Comparison of ENCODE assay signal across 26 mouse cellular contexts in the genomic region with DNA sequence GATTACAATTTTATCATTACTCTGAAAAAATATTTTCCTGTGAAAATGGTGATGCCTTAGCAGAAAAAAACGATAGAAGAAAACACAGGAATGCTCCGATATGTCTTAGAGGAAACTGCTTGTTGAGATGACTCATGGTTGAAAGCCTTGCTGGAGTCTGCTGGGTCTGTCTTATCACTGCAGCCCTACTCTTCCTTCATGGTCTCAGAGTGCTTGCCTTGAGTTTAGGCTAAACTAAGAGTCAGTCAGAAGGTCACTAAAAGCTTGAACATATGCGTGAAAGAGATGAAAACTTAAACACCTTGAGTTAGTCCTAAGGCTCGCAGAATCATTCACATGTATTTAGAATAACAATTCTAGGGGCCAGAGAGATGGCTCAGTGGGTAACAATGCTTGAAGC.
"Had no signal": no experiment of that assay in that cellular context is flagged by ENCODE, and none has a peak within 500 bp of the region (broad histone marks: within the 10 kb centered on the region; RNA-seq: fewer than 3 reads in every experiment).

No protein-coding gene starts in this region.

- H3K9ac ChIP-seq: heart, embryonic 13.5 days; heart, embryonic 15.5 days; hindbrain, embryonic 13.5 days; hindbrain, embryonic 15.5 days; kidney, embryonic 15.5 days; limb, embryonic 13.5 days; limb, embryonic 15.5 days; liver, embryonic 12.5 days had no signal

- H3K27me3 ChIP-seq: heart, embryonic 13.5 days; heart, embryonic 15.5 days; hindbrain, embryonic 13.5 days; hindbrain, embryonic 15.5 days; kidney, embryonic 15.5 days; limb, embryonic 13.5 days; limb, embryonic 15.5 days; liver, embryonic 12.5 days had no signal

- ATAC-seq: hindbrain, postnatal 0 days; intestine, embryonic 16.5 days; liver, embryonic 12.5 days had no signal

- H3K4me2 ChIP-seq: heart, embryonic 11.5 days; heart, embryonic 13.5 days; heart, embryonic 15.5 days; hindbrain, embryonic 13.5 days; hindbrain, embryonic 15.5 days; kidney, embryonic 15.5 days; limb, embryonic 13.5 days; limb, embryonic 15.5 days; liver, embryonic 12.5 days had no signal

- H3K9me3 ChIP-seq: heart, embryonic 13.5 days; heart, embryonic 15.5 days; hindbrain, embryonic 13.5 days; hindbrain, embryonic 15.5 days; kidney, embryonic 15.5 days; limb, embryonic 13.5 days; limb, embryonic 15.5 days; liver, embryonic 12.5 days had no signal

- DNase-seq: gastrocnemius, postnatal 14 days; gastrocnemius, postnatal 36 days; heart, adult 11 months; heart, adult 2 months; heart, postnatal 14 days; heart, postnatal 36 days; kidney, adult 11 months; kidney, adult 2 months; kidney, adult 9 months; kidney, postnatal 14 days; kidney, postnatal 36 days; layer of hippocampus, adult 9-11 months; layer of hippocampus, postnatal 36 days; left cerebral cortex, postnatal 4 days had no signal

- H3K27ac ChIP-seq: heart, adult 2 months; heart, embryonic 13.5 days; heart, embryonic 15.5 days; hindbrain, embryonic 13.5 days; hindbrain, embryonic 15.5 days; hindbrain, postnatal 0 days; kidney, embryonic 15.5 days; kidney, postnatal 0 days; limb, embryonic 13.5 days; limb, embryonic 15.5 days; liver, embryonic 12.5 days had no signal

- H3K36me3 ChIP-seq: heart, embryonic 15.5 days; hindbrain, embryonic 13.5 days; hindbrain, embryonic 15.5 days; limb, embryonic 15.5 days had no signal

- H3K4me3 ChIP-seq: heart, adult 2 months; heart, embryonic 13.5 days; heart, embryonic 15.5 days; hindbrain, embryonic 13.5 days; hindbrain, embryonic 15.5 days; kidney, embryonic 15.5 days; limb, embryonic 13.5 days; limb, embryonic 15.5 days; liver, embryonic 12.5 days had no signal

- H3K4me1 ChIP-seq: heart, embryonic 15.5 days; hindbrain, embryonic 13.5 days; hindbrain, embryonic 15.5 days; kidney, embryonic 15.5 days; limb, embryonic 13.5 days; limb, embryonic 15.5 days; liver, embryonic 12.5 days had no signal
